Mouse (Mus musculus): ENCODE measurements around the gene Tmem88.
A peak's percentile ranks its signal among the peaks of the same experiment; 100 is the strongest.

- TF ChIP-seq MAX (IDR thresholded peaks at IDR 0.05) (no peak), CTCF (IDR thresholded peaks at IDR 0.05; ENCODE audit: control insufficient read depth, insufficient read depth, insufficient read length) (no peak), MYOD1 (IDR thresholded peaks at IDR 0.05; ENCODE audit: control insufficient read depth, insufficient read length, low read depth) (no peak), MYOG (IDR thresholded peaks at IDR 0.05; ENCODE audit: control insufficient read depth, extremely low read depth, insufficient read length) (no peak), USF1 (IDR thresholded peaks at IDR 0.05; ENCODE audit: low read depth) (peak; percentile 8), CEBPB (IDR thresholded peaks at IDR 0.05; ENCODE audit: low read depth) (no peak)
Measured at GRCm38 (mm10) chr11:69411538-69412203, 13.6 kb upstream of the Tmem88 start.

All from C2C12 (cell line).